Mouse (Mus musculus) liver, embryonic 11.5 days (tissue): ENCODE measurements around the gene Rtn4. TPM values are rescaled to one million over a fixed set of nuclear protein-coding genes. Genes with fewer than 3 reads are reported as not detected.

ENCODE experiments used
- ATAC-seq: fragments of 200-750 bp; cut with Nextera tagmentation; replicated peaks from 2 replicates; pipeline ENCODE4 v1.8.0; 2017; ENCODE audit warnings: moderate number of reproducible peaks, mild to moderate bottlenecking, moderate TSS enrichment, moderate library complexity; ENCODE audit not compliant: low FRiP score
- DNase-seq: peaks from one replicate; pipeline ENCODE4 v3.0.0-alpha.2; 2017; ENCODE audit warnings: low spot score
- H3K27ac ChIP-seq: fragments of 300-500 bp; sonication (generic); 2 replicates; pipeline ENCODE4 v1.5.1; 2014; ENCODE audit warnings: mild to moderate bottlenecking, low read depth, low read length, control low read depth
- H3K27me3 ChIP-seq: fragments of 300-500 bp; sonication (generic); replicated peaks from 2 replicates; pipeline ENCODE4 v1.6.1; 2014; ENCODE audit warnings: low read length, mixed read lengths; ENCODE audit not compliant: control insufficient read depth, insufficient read depth
- H3K36me3 ChIP-seq: fragments of 300-500 bp; sonication (generic); 2 replicates; pipeline ENCODE4 v1.6.1; 2014; ENCODE audit warnings: mild to moderate bottlenecking, low read length, moderate library complexity, mixed read lengths; ENCODE audit not compliant: control insufficient read depth, insufficient read depth
- H3K4me1 ChIP-seq: fragments of 300-500 bp; sonication (generic); replicated peaks from 2 replicates; pipeline ENCODE4 v1.6.1; 2014; ENCODE audit warnings: low read length, mixed read lengths; ENCODE audit not compliant: control insufficient read depth, insufficient read depth
- H3K4me2 ChIP-seq: fragments of 300-500 bp; sonication (generic); 2 replicates; pipeline ENCODE4 v1.6.1; 2014; ENCODE audit warnings: mild to moderate bottlenecking, control low read depth, moderate library complexity
- H3K4me3 ChIP-seq: fragments of 300-500 bp; sonication (generic); 2 replicates; pipeline ENCODE4 v1.5.1; 2014; ENCODE audit warnings: low read depth, low read length, control low read depth
- H3K9ac ChIP-seq: fragments of 300-500 bp; sonication (generic); 2 replicates; pipeline ENCODE4 v1.6.1; 2014; ENCODE audit warnings: low read depth, low read length, control low read depth
- H3K9me3 ChIP-seq: fragments of 300-500 bp; sonication (generic); 2 replicates; pipeline ENCODE4 v1.6.1; 2016; ENCODE audit warnings: low read length, inconsistent platforms, mixed read lengths; ENCODE audit not compliant: control insufficient read depth
- WGBS: fragments of 180-500 bp; shearing (Covaris S2); extraction: QIAGEN DNeasy Blood & Tissue Kit; methylation state at CpG from one replicate; pipeline ENCODE4 v1.1.7; 2014; 5-methylcytosine and 5-hydroxymethylcytosine counted together
- polyA plus RNA-seq: library from polyadenylated mRNA; unstranded; fragments of >200 nt; fragmentation: Nextera tagmentation; extraction: Ambion mirVana; gene quantifications from 2 replicates; pipeline ENCODE4 v1.2.1, GENCODE M21; 2014

The Rtn4 gene
- polyA plus RNA-seq, 1 experiment from 2014 or later = 23.4 TPM

GRCm38 (mm10) chr11:29693576-29694410, 1.0 kb downstream of the Rtn4 start:
- peak; percentile 72 for ATAC-seq
- H3K9ac ChIP-seq = peak overlapping the region; percentile 95
- H3K9me3 ChIP-seq = no peaks in the 10 kb centered on the region
- H3K4me2 ChIP-seq = peak overlapping the region; percentile 70
- under 1% methylated on average over 51 of the region's 53 CpGs for WGBS
- H3K36me3 ChIP-seq = no peaks in the 10 kb centered on the region
- H3K27ac ChIP-seq = peak overlapping the region; percentile 96
- H3K27me3 ChIP-seq = no peaks in the 10 kb centered on the region
- DNase-seq = peak; percentile 86
- H3K4me1 ChIP-seq = peaks cover 2% of the 10 kb centered on the region; the same call in 1 of the 2 replicates
- H3K4me3 ChIP-seq = peak overlapping the region; percentile 94

DNA sequence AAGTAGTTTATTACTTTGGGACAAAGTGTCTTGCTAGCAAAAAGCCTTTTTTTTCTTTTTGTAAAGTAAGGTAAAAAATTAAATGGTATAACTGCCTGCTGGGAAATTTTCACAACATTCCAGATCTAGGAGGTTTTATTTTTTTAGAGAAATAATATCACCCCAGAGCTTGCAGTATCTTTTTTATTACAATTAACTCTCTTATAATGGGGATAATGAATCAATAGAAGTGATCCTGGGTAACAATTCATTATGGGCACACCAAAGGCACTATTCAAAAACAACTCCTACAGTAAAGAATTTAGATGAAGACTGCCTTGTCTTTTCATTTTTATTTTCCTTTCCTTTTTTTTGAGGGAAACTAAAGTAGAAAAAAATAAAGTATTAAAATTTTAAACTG, 2.0 kb downstream of the Rtn4 start:
- Histone ChIP-seq H3K27me3 (no peaks in the 10 kb centered on the region), H3K36me3 (no peaks in the 10 kb centered on the region), H3K4me3 (no peak overlapping the region), H3K9ac (no peak overlapping the region), H3K27ac (no peak overlapping the region), H3K9me3 (no peaks in the 10 kb centered on the region), H3K4me2 (no peak overlapping the region), H3K4me1 (peaks cover 2% of the 10 kb centered on the region; the same call in 1 of the 2 replicates)
- no peak for ATAC-seq
- no peak for DNase-seq

DNA sequence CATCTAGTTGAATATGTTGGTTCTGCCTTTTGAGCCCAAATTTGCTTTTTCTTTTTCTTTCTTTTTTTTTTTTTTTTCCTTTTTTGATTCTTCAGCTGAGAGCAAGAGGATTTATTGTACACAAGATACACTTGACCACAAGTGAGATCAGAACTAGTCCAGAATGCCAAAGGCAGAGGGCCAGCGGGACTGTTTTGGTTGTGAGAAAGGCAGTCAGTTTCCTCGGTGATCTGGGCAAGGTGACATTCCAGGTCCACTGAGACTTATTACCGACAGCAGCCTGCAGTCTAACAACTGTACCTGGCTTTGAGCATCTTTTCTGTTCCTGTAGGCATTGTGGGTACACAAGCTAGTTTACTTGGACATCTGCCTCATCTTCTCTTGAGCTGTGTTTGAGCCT, 10.0 kb downstream of the Rtn4 start:
- WGBS = 83% methylated on average over 3 of the region's 3 CpGs
- no peak for DNase-seq
- Histone ChIP-seq H3K9ac (no peak overlapping the region), H3K27ac (no peak overlapping the region), H3K9me3 (no peaks in the 10 kb centered on the region), H3K4me1 (no peaks in the 10 kb centered on the region), H3K36me3 (peaks cover 5% of the 10 kb centered on the region; the same call in 1 of the 2 replicates), H3K27me3 (no peaks in the 10 kb centered on the region), H3K4me2 (no peak overlapping the region), H3K4me3 (no peak overlapping the region)
- ATAC-seq = no peak

DNA sequence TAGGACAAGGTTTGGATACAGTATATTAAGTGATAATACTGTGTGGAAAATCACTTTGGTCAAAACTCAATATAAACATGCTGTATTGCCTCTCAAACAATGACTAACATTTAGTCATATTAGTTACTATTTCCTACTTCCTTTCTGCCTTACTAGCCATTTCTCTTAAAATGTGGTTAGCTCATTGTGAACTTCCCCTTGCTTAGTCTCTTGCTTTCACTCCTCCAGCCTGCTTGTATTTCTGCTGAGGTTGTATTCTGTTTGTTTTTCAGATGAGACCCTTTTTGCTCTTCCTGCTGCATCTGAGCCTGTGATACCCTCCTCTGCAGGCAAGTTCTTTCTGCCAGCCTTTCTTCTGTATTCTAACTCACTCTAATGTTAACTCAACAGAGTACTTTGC, 12.5 kb downstream of the Rtn4 start:
- H3K4me1 ChIP-seq = no peaks in the 10 kb centered on the region
- no peak overlapping the region for H3K4me3 ChIP-seq
- H3K4me2 ChIP-seq = no peak overlapping the region
- ATAC-seq (no peak), DNase-seq (no peak)
- no peak overlapping the region for H3K9ac ChIP-seq
- H3K9me3 ChIP-seq = no peaks in the 10 kb centered on the region
- H3K27me3 ChIP-seq = no peaks in the 10 kb centered on the region
- H3K36me3 ChIP-seq = peaks cover 7% of the 10 kb centered on the region; the same call in 1 of the 2 replicates
- H3K27ac ChIP-seq = no peak overlapping the region

- Histone ChIP-seq H3K4me2 (no peak overlapping the region), H3K4me1 (no peaks in the 10 kb centered on the region), H3K27ac (no peak overlapping the region), H3K4me3 (no peak overlapping the region), H3K36me3 (peaks cover 7% of the 10 kb centered on the region; the same call in 1 of the 2 replicates), H3K27me3 (no peaks in the 10 kb centered on the region), H3K9me3 (no peaks in the 10 kb centered on the region), H3K9ac (no peak overlapping the region)
- ATAC-seq = no peak
- DNase-seq = no peak
- 86% methylated on average over 4 of the region's 4 CpGs for WGBS
Observed at GRCm38 (mm10) chr11:29706845-29707244, 14.1 kb downstream of the Rtn4 start.

DNA sequence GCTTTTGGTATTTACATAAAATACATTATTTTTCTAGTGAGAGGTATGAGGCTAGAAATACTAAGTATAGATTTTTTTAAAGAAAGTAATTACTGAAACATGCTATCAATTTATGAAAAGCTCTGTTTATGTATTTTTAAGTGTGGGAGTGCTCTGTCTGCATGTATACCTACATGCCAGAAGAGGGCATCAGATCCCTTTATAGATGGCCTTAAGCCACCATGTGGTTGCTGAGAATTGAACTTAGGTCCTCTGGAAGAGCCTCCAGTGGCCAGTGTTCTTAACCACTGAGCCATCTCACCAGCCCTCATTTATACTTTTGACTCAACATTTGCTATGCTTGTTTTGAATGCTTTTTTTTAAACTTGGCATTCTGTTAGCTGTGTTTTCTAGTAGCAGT, 16.8 kb downstream of the Rtn4 start:
- Histone ChIP-seq H3K4me1 (no peaks in the 10 kb centered on the region), H3K4me3 (no peak overlapping the region), H3K9ac (no peak overlapping the region), H3K36me3 (peaks cover 7% of the 10 kb centered on the region; the same call in 1 of the 2 replicates), H3K27me3 (no peaks in the 10 kb centered on the region), H3K27ac (no peak overlapping the region), H3K4me2 (no peak overlapping the region), H3K9me3 (no peaks in the 10 kb centered on the region)
- DNase-seq (no peak), ATAC-seq (no peak)

DNA sequence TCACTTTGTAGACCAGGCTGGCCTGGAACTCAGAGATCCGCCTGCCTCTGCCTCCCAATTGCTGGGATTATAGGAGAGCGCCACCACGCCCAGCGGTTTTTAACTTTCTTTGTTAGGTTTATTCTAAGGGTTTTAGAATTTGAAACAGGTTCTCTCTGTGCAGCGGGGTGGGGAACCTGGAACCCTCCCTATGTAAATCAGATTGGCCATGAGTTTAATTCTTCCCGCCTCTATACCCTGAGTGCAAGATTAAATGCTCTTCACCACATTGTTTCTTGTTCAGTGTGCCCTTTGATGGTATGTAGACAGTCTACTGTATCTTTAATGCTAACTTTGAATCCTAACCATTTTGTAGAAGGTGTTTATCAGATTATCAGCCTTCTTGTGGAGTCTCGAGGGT, 21.4 kb downstream of the Rtn4 start:
- H3K4me3 ChIP-seq = no peak overlapping the region
- no peaks in the 10 kb centered on the region for H3K9me3 ChIP-seq
- ATAC-seq (no peak), DNase-seq (no peak)
- H3K27me3 ChIP-seq = no peaks in the 10 kb centered on the region
- H3K36me3 ChIP-seq = no peaks in the 10 kb centered on the region; the same call in 1 of the 2 replicates
- H3K4me1 ChIP-seq = no peaks in the 10 kb centered on the region
- H3K4me2 ChIP-seq = no peak overlapping the region
- 88% methylated on average over 7 of the region's 7 CpGs for WGBS
- H3K9ac ChIP-seq = no peak overlapping the region
- H3K27ac ChIP-seq = no peak overlapping the region

DNA sequence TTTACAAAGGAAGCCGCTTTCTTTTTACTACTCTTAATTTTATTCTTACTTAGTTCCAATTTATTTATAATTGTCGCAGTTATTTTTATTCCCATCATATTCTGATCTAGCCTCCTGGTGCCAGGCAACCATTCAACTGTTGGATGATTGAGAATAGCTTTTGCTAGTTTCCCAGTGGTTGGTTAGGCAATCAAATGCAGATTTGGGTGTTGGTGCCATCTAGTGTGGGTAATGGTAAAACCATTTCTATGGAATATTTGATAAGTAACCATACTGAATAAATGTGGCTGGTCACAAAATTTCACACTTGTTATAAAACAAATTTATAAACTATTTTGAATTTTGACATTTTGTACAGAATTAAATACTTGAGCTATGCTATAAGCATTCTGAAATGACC, 22.0 kb downstream of the Rtn4 start:
- ATAC-seq = no peak
- Histone ChIP-seq H3K27me3 (no peaks in the 10 kb centered on the region), H3K9ac (no peak overlapping the region), H3K4me2 (no peak overlapping the region), H3K36me3 (no peaks in the 10 kb centered on the region; the same call in 1 of the 2 replicates), H3K4me1 (no peaks in the 10 kb centered on the region), H3K9me3 (no peaks in the 10 kb centered on the region), H3K27ac (no peak overlapping the region), H3K4me3 (no peak overlapping the region)
- no peak for DNase-seq
- WGBS = 88% methylated on average over 2 of the region's 2 CpGs

- no peaks in the 10 kb centered on the region; the same call in 1 of the 2 replicates for H3K36me3 ChIP-seq
- DNase-seq = no peak
- no peak for ATAC-seq
- no peaks in the 10 kb centered on the region for H3K27me3 ChIP-seq
- no peak overlapping the region for H3K27ac ChIP-seq
- H3K4me2 ChIP-seq = no peak overlapping the region
- H3K4me1 ChIP-seq = no peaks in the 10 kb centered on the region
- 93% methylated on average over 3 of the region's 3 CpGs for WGBS
- H3K9me3 ChIP-seq = no peaks in the 10 kb centered on the region
- H3K4me3 ChIP-seq = no peak overlapping the region
- no peak overlapping the region for H3K9ac ChIP-seq
Observed at GRCm38 (mm10) chr11:29715499-29715898, 22.8 kb downstream of the Rtn4 start.
